Mouse (Mus musculus) midbrain, embryonic 11.5 days (tissue): ENCODE measurements around the gene Syne4. TPM values are rescaled to one million over a fixed set of nuclear protein-coding genes. Genes with fewer than 3 reads are reported as not detected.

Experiments
- ATAC-seq: fragments of 200-750 bp; cut with Nextera tagmentation; 2 replicates; pipeline ENCODE4 v1.8.0; 2017; ENCODE audit warnings: moderate TSS enrichment, moderate library complexity; ENCODE audit not compliant: low FRiP score
- DNase-seq: peaks from one replicate; pipeline ENCODE4 v3.0.0; 2015; ENCODE audit warnings: low spot score; ENCODE audit errors: missing footprints
- H3K27ac ChIP-seq: fragments of 300-500 bp; sonication (generic); 2 replicates; pipeline ENCODE4 v1.5.1; 2014; ENCODE audit warnings: low read depth, low read length
- H3K27me3 ChIP-seq: fragments of 300-500 bp; sonication (generic); 2 replicates; pipeline ENCODE4 v1.6.1; 2014; ENCODE audit warnings: mild to moderate bottlenecking, low read length, moderate library complexity, mixed read lengths; ENCODE audit not compliant: control insufficient read depth, insufficient read depth
- H3K36me3 ChIP-seq: fragments of 300-500 bp; sonication (generic); 2 replicates; pipeline ENCODE4 v1.6.1; 2014; ENCODE audit warnings: mild to moderate bottlenecking, low read length, moderate library complexity, mixed read lengths; ENCODE audit not compliant: control insufficient read depth, insufficient read depth
- H3K4me1 ChIP-seq: fragments of 300-500 bp; sonication (generic); 2 replicates; pipeline ENCODE4 v1.6.1; 2014; ENCODE audit warnings: low read length; ENCODE audit not compliant: control insufficient read depth, insufficient read depth
- H3K4me2 ChIP-seq: fragments of 300-500 bp; sonication (generic); 2 replicates; pipeline ENCODE4 v1.6.1; 2014; ENCODE audit warnings: mild to moderate bottlenecking, moderate library complexity
- H3K4me3 ChIP-seq: fragments of 300-500 bp; sonication (generic); 2 replicates; pipeline ENCODE4 v1.5.1; 2014; ENCODE audit warnings: low read depth, low read length
- H3K9ac ChIP-seq: fragments of 300-500 bp; sonication (generic); 2 replicates; pipeline ENCODE4 v1.6.1; 2014; ENCODE audit warnings: low read length
- H3K9me3 ChIP-seq: fragments of 300-500 bp; sonication (generic); 2 replicates; pipeline ENCODE4 v1.6.1; 2016; ENCODE audit warnings: low read length; ENCODE audit not compliant: control insufficient read depth
- WGBS: fragments of 180-500 bp; shearing (Covaris S2); extraction: QIAGEN DNeasy Blood & Tissue Kit; methylation state at CpG from one replicate; pipeline ENCODE4 v1.1.7; 2014; 5-methylcytosine and 5-hydroxymethylcytosine counted together
- polyA plus RNA-seq: library from polyadenylated mRNA; unstranded; fragments of >200 nt; fragmentation: Nextera tagmentation; extraction: Ambion mirVana; gene quantifications from 2 replicates; pipeline ENCODE4 v1.2.1, GENCODE M21; 2014

The Syne4 gene
- polyA plus RNA-seq, 1 experiment from 2014 or later, result 8.2 TPM

DNA sequence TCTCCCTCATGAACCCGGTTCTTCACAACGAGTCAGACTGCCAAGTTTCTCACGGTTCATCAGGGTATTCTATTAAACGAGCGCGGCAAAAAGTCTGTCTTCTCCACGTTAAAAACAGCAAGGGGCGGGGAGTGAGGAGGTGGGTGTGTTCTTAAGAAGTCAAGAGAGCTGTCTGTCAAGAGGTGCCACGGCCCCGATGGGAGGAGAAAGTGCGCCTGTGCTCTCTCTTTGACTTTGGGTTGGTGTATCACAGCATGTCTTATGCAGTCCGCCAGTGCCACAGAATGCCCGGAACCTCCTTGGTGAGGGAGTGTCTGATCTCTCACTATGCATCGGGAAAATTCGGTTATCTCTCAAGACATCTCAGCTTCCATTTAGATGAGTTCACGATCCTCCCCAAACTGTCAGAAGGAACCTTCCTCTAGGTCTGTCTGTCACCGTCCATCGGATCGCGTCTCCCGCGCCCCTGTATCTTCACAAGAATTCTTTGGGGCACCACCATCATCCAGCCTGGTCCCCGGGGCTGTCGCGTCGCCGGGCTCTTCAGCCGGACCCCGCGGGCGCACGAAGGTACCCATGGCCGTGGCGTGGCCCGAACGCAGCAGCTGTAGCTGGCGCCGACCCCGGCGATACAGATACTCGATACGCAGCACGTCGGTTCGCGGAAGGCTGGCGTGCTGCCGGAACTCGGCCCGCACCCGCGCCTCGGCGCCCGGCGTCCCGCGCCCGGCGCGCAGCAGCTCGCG lies 7.1 kb downstream of the Syne4 start, which contains the start of gene E130208F15Rik:
Gene E130208F15Rik, plus strand, starts transcription at position 202 of the 746 bp plus-strand sequence.
- Histone ChIP-seq H3K9ac (peak within 1 kb of the TSS; percentile 90), H3K36me3 (no peaks in the 10 kb centered on the region), H3K4me2 (peak within 1 kb of the TSS; percentile 60), H3K4me1 (peaks cover 14% of the 10 kb centered on the region), H3K4me3 (peak within 1 kb of the TSS; percentile 77), H3K27ac (peak within 1 kb of the TSS; percentile 51), H3K9me3 (no peaks in the 10 kb centered on the region), H3K27me3 (no peaks in the 10 kb centered on the region)
- WGBS, result under 1% methylated on average over 63 of the region's 63 CpGs
- DNase-seq, result peak; percentile 94
- peak; percentile 67 for ATAC-seq

DNA sequence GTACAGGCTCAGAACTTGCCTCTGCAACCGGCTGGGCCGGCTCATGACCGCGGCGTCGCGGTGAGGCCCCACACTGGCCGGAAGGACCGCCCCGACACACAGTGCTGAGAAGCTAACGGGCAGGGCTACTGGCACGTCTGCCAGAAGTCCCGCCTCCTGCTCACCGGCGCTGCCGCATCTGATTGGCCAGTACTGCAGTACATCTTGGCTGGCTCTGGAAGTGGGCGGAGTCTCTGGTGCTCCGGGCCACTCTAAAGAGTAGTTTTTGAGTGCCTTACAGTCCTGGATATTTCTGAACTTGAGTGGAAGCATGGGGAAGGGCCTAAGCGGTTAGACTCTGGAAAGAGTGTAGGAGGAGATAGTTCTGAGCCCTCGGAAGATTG lies 7.7 kb downstream of the Syne4 start:
- Histone ChIP-seq H3K27me3 (no peaks in the 10 kb centered on the region), H3K4me1 (peaks cover 14% of the 10 kb centered on the region), H3K36me3 (no peaks in the 10 kb centered on the region), H3K27ac (peak overlapping the region; percentile 51), H3K4me3 (peak overlapping the region; percentile 77), H3K4me2 (peak overlapping the region; percentile 60), H3K9ac (peak overlapping the region; percentile 90), H3K9me3 (no peaks in the 10 kb centered on the region)
- ATAC-seq (peak; percentile 100), DNase-seq (peak; percentile 98)
- WGBS, result under 1% methylated on average over 20 of the region's 20 CpGs

DNA sequence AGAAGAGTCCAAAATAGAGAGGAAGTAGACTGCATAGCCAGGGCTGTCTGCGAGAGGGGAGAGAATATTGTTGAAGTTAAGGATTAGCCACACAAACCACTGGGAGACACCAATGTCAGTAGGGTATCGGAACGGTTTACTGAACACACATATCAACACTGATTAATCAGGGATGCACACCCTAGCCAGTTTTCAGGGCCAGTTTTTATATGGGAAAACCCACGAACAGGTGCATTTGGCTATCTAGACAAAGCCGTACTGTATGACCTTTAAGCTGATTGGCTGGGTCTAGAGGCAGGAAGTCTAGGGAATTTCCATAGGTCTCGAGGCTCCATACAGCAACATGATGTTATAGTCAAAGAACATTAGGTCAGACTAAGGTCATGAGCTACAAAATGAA lies 8.3 kb downstream of the Syne4 start:
- ATAC-seq, result no peak
- H3K4me3 ChIP-seq, result peak overlapping the region; percentile 77

GRCm38 (mm10) chr7:30323795-30324194 lies 9.2 kb downstream of the Syne4 start, which contains the start of gene Sdhaf1:
Gene Sdhaf1, minus strand, starts transcription at chr7:30323895.
- Histone ChIP-seq H3K9me3 (no peaks in the 10 kb centered on the region), H3K36me3 (no peaks in the 10 kb centered on the region), H3K4me1 (peaks cover 14% of the 10 kb centered on the region), H3K4me3 (peak within 1 kb of the TSS; percentile 77), H3K27ac (peak within 1 kb of the TSS; percentile 35; the same call in 1 of the 2 replicates), H3K4me2 (peak within 1 kb of the TSS; percentile 60), H3K27me3 (no peaks in the 10 kb centered on the region), H3K9ac (peak within 1 kb of the TSS; percentile 90)
- ATAC-seq (no peak), DNase-seq (no peak)
- WGBS, result 75% methylated on average over 3 of the region's 3 CpGs

More for the DNA sequence above, 8.3 kb downstream of the Syne4 start:
- peak overlapping the region; percentile 90 for H3K9ac ChIP-seq
- H3K27ac ChIP-seq, result peak overlapping the region; percentile 35; the same call in 1 of the 2 replicates
- 41% methylated on average over 6 of the region's 6 CpGs for WGBS
- DNase-seq, result no peak
- no peaks in the 10 kb centered on the region for H3K36me3 ChIP-seq
- peak overlapping the region; percentile 60 for H3K4me2 ChIP-seq
- H3K9me3 ChIP-seq, result no peaks in the 10 kb centered on the region
- H3K4me1 ChIP-seq, result peaks cover 14% of the 10 kb centered on the region
- no peaks in the 10 kb centered on the region for H3K27me3 ChIP-seq

DNA sequence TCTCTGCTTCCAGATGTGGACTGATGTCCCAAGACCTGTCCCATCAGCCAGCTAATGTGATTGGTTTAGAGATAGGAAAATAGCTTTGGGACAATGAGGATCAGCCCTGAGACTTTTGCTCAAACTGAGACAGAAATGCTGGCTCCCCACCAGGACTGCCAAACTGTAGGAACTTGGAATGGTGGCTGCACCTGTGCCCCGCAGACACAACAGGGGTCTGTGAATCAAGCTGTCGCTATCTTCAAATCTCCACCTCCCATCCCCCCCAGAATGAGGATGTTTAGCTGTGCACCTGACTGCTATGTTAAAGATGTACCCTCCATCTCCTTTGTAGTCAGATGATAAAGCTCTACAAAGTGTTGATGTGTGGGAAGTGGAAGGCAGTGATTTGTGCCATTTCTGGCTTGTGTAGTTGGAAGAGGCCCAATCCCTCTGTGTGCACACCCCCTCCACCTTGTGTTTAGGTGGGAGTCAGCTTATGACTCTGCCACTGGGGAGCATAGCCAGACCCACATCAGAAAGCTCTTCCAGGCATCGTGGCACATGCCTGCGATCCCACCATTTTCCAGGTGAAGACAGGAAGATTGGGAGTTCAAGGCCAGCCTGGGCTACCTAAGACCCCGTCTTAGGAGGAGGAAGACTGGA lies 9.8 kb downstream of the Syne4 start:
- Histone ChIP-seq H3K9me3 (no peaks in the 10 kb centered on the region), H3K27ac (no peak overlapping the region), H3K27me3 (no peaks in the 10 kb centered on the region), H3K4me2 (no peak overlapping the region), H3K36me3 (no peaks in the 10 kb centered on the region), H3K4me1 (peaks cover 14% of the 10 kb centered on the region), H3K4me3 (no peak overlapping the region), H3K9ac (no peak overlapping the region)
- ATAC-seq, result no peak
- WGBS, result 85% methylated on average over 5 of the region's 5 CpGs
- DNase-seq, result peak; percentile 72

DNA sequence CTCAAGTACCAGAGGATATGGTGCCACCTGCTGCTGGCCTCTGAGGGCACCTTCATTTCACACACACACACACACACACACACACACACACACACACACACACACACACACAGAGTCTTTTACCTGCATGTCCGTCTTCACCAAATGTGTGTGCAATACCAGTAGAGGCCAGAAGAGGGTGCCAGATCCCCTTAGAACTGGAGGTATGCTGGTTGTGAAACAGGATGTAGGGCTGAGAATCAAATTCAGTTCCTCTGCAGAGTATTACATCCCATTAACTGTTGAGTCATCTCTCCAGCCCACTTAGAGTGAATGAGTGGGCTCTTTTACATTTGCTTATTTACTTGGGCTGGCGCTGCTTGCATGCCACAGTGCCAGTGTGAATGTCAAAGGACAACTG lies 10.8 kb downstream of the Syne4 start:
- DNase-seq (peak; percentile 89), ATAC-seq (no peak)
- Histone ChIP-seq H3K9ac (no peak overlapping the region), H3K9me3 (no peaks in the 10 kb centered on the region), H3K4me3 (no peak overlapping the region), H3K27ac (no peak overlapping the region), H3K27me3 (no peaks in the 10 kb centered on the region), H3K4me2 (no peak overlapping the region), H3K36me3 (no peaks in the 10 kb centered on the region), H3K4me1 (peaks cover 14% of the 10 kb centered on the region)
- WGBS, result 39% methylated on average over 2 of the region's 2 CpGs

DNA sequence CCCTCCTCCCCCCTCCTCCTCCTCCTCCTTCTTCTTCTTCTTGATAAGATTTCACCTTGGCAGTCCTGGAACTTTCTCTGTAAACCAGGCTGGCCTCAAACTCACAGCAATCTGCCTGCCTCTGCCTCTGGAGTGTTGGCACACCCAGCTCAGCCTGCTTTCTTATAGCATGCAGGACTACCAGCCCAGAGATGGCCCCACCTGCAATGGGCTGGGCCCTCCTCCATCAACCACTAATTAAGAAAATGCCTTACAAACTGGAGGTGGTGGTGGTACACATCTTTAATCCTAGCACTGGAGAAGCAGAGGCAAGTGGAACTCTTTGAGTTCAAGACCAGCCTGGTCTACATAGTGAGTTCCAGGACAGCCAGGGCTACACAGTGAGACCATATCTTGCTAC lies 11.8 kb downstream of the Syne4 start:
- H3K4me2 ChIP-seq, result no peak overlapping the region
- ATAC-seq (no peak), DNase-seq (peak; percentile 45)
- H3K27ac ChIP-seq, result no peak overlapping the region
- peaks cover 6% of the 10 kb centered on the region for H3K4me1 ChIP-seq
- no peak overlapping the region for H3K4me3 ChIP-seq
- no peaks in the 10 kb centered on the region for H3K9me3 ChIP-seq
- no peaks in the 10 kb centered on the region for H3K27me3 ChIP-seq
- H3K9ac ChIP-seq, result no peak overlapping the region
- no peaks in the 10 kb centered on the region for H3K36me3 ChIP-seq

GRCm38 (mm10) chr7:30327140-30327539 lies 12.5 kb downstream of the Syne4 start:
- WGBS, result 64% methylated on average over 15 of the region's 15 CpGs
- ATAC-seq, result no peak
- H3K4me3 ChIP-seq, result no peak overlapping the region

DNA sequence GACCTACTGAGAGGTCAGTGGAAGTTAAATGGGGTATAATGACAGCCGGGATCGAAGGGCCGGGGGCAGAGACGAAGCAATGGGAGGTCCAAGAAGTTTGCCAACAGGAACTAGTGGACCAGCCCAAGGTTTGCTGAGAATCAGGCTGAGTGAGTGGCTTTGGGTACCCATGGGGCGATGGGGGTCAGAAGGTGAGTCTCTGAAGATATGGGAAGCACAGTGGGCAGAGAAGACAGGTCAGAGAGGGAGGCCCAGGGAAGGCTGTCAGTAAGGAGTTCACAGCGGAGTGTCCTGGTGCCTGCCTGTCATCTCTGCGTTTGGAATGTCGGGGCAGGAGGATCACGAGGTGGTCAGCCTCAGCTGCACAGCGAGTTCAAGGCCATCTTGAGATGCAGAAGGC lies 13.8 kb downstream of the Syne4 start:
- DNase-seq, result peak; percentile 49
- H3K4me1 ChIP-seq, result no peaks in the 10 kb centered on the region
- WGBS, result 56% methylated on average over 10 of the region's 10 CpGs
- H3K4me3 ChIP-seq, result no peak overlapping the region
- H3K9me3 ChIP-seq, result no peaks in the 10 kb centered on the region
- H3K36me3 ChIP-seq, result no peaks in the 10 kb centered on the region
- H3K4me2 ChIP-seq, result no peak overlapping the region
- H3K9ac ChIP-seq, result no peak overlapping the region
- peaks cover under 1% of the 10 kb centered on the region for H3K27me3 ChIP-seq
- no peak for ATAC-seq
- no peak overlapping the region for H3K27ac ChIP-seq

More at GRCm38 (mm10) chr7:30327140-30327539, 12.5 kb downstream of the Syne4 start:
- Histone ChIP-seq H3K27me3 (no peaks in the 10 kb centered on the region), H3K36me3 (no peaks in the 10 kb centered on the region), H3K4me2 (no peak overlapping the region), H3K4me1 (peaks cover 5% of the 10 kb centered on the region; the same call in 1 of the 2 replicates), H3K9ac (no peak overlapping the region), H3K27ac (no peak overlapping the region), H3K9me3 (no peaks in the 10 kb centered on the region)
- DNase-seq, result peak; percentile 4
